Mouse (Mus musculus) T-cell, adult 2 months (primary cell): ENCODE measurements around the gene Dscam.
"Not testable (repeated sequence)": the region's sequence is repeated elsewhere in the genome, so short reads cannot be mapped to it uniquely, and the experiment has no call there.

ENCODE experiments used
- DNase-seq: peaks from one replicate; pipeline ENCODE4 v3.0.0; 2022; ENCODE audit warnings: low spot score

Gene Dscam

GRCm38 (mm10) chr16:96934795-96935194, 235.8 kb downstream of the Dscam start:
- no peak for DNase-seq

GRCm38 (mm10) chr16:96932211-96932610, 238.3 kb downstream of the Dscam start:
- DNase-seq = no peak

GRCm38 (mm10) chr16:96931771-96932170, 238.8 kb downstream of the Dscam start:
- DNase-seq = no peak

- no peak for DNase-seq
Measured at GRCm38 (mm10) chr16:96928011-96928410, 242.5 kb downstream of the Dscam start.

- DNase-seq = no peak
Measured at GRCm38 (mm10) chr16:96927408-96927807, 243.1 kb downstream of the Dscam start.

GRCm38 (mm10) chr16:96926977-96927376, 243.6 kb downstream of the Dscam start:
- no peak for DNase-seq

- no peak for DNase-seq
Measured at GRCm38 (mm10) chr16:96923941-96924340, 246.6 kb downstream of the Dscam start.

- DNase-seq = no peak
Measured at GRCm38 (mm10) chr16:96914495-96914894, 256.1 kb downstream of the Dscam start.

- DNase-seq = no peak
Measured at GRCm38 (mm10) chr16:96912836-96913235, 257.7 kb downstream of the Dscam start.

GRCm38 (mm10) chr16:96912103-96912502, 258.4 kb downstream of the Dscam start:
- no peak for DNase-seq

GRCm38 (mm10) chr16:96910405-96911164, 260.0 kb downstream of the Dscam start:
- DNase-seq = no peak

- DNase-seq = no peak
Measured at GRCm38 (mm10) chr16:96907818-96908217, 262.7 kb downstream of the Dscam start.

GRCm38 (mm10) chr16:96907081-96907480, 263.5 kb downstream of the Dscam start:
- DNase-seq = no peak

- DNase-seq = no peak
Measured at GRCm38 (mm10) chr16:96906630-96907029, 263.9 kb downstream of the Dscam start.

GRCm38 (mm10) chr16:96904761-96905160, 265.8 kb downstream of the Dscam start:
- no peak for DNase-seq

- DNase-seq = no peak
Measured at GRCm38 (mm10) chr16:96904359-96904758, 266.2 kb downstream of the Dscam start.

- no peak for DNase-seq
Measured at GRCm38 (mm10) chr16:96902596-96902995, 268.0 kb downstream of the Dscam start.

GRCm38 (mm10) chr16:96901234-96902014, 269.1 kb downstream of the Dscam start:
- DNase-seq = no peak

GRCm38 (mm10) chr16:96899329-96899728, 271.2 kb downstream of the Dscam start:
- DNase-seq = no peak

- no peak for DNase-seq
Measured at GRCm38 (mm10) chr16:96896510-96897133, 273.9 kb downstream of the Dscam start.

- no peak for DNase-seq
Measured at GRCm38 (mm10) chr16:96888036-96888435, 282.5 kb downstream of the Dscam start.

- DNase-seq = no peak
Measured at GRCm38 (mm10) chr16:96885817-96886216, 284.7 kb downstream of the Dscam start.

- not testable (repeated sequence) for DNase-seq
Measured at GRCm38 (mm10) chr16:96884590-96884989, 286.0 kb downstream of the Dscam start.
